Mouse (Mus musculus) heart, adult 2 months (tissue): Measurements from ENCODE around the gene Nans.

Experiments used
- CTCF ChIP-seq: fragments of 200-600 bp; IDR thresholded peaks from 2 replicates; pipeline ENCODE4 v1.8.1; 2022; ENCODE audit warnings: antibody characterized with exemption, mild to moderate bottlenecking, moderate library complexity
- EP300 ChIP-seq: fragments of 200-500 bp; IDR thresholded peaks from 2 replicates; pipeline ENCODE4 v1.6.1; 2011; ENCODE audit warnings: low read depth, low read length, control low read depth; ENCODE audit not compliant: insufficient read depth
- POLR2A ChIP-seq: fragments of 200-500 bp; IDR thresholded peaks from 2 replicates; pipeline ENCODE4 v1.6.1; 2011; ENCODE audit warnings: mild to moderate bottlenecking, low read depth, low read length, control low read depth; ENCODE audit not compliant: insufficient read depth

GRCm38 (mm10) chr4:46521457-46521856, 32.4 kb downstream of the Nans start:
- TF ChIP-seq CTCF (no peak), POLR2A (no peak), EP300 (no peak)
